Mouse (Mus musculus): Measurements from ENCODE around the gene Slc15a2. TPM values are rescaled to one million over a fixed set of nuclear protein-coding genes. Genes with fewer than 3 reads are reported as not detected.

Slc15a2 gene
- total RNA-seq, 1 experiment from 2014 or later, result 46.8 TPM

GRCm38 (mm10) chr16:36772996-36773395 lies 11.8 kb downstream of the Slc15a2 start:
- no peak for ATAC-seq (replicated peaks in 1 of 2; ENCODE audit: insufficient read depth in 1 of 2, low FRiP score in 2 of 2, low TSS enrichment in 1 of 2, low read depth in 1 of 2, poor library complexity in 2 of 2, severe bottlenecking in 2 of 2)

- ATAC-seq (replicated peaks in 1 of 2; ENCODE audit: insufficient read depth in 1 of 2, low FRiP score in 2 of 2, low TSS enrichment in 1 of 2, low read depth in 1 of 2, poor library complexity in 2 of 2, severe bottlenecking in 2 of 2), result no peak
Measured at GRCm38 (mm10) chr16:36771703-36772102, 13.1 kb downstream of the Slc15a2 start.

DNA sequence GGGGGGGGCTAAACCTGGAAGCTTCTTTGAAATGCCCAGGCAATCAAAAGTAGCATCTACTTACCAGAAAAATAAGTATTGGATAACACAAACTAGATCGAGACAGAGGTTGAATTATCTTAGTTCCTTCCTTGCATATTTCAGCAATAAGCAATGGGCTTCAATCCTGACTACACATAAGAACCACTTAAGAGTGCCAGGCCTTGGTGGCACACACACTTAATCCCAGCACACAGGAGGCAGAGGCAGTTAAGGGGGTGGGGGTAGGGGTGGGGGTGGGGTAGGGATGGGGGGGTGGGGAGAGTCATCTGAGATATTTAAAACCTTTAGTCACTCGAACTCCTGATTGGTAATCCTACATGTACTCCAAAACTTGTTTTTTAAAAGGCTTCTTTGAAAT lies 13.5 kb downstream of the Slc15a2 start:
- ATAC-seq (replicated peaks in 1 of 2; ENCODE audit: insufficient read depth in 1 of 2, low FRiP score in 2 of 2, low TSS enrichment in 1 of 2, low read depth in 1 of 2, poor library complexity in 2 of 2, severe bottlenecking in 2 of 2), result no peak

- ATAC-seq (replicated peaks in 1 of 2; ENCODE audit: insufficient read depth in 1 of 2, low FRiP score in 2 of 2, low TSS enrichment in 1 of 2, low read depth in 1 of 2, poor library complexity in 2 of 2, severe bottlenecking in 2 of 2), result no peak
Measured at GRCm38 (mm10) chr16:36770830-36771229, 13.9 kb downstream of the Slc15a2 start.

GRCm38 (mm10) chr16:36770191-36770771 lies 14.5 kb downstream of the Slc15a2 start:
- 0 out of 4 replicates have a peak, but pooled peaks of 1 of the 2 experiments have one; percentile 49 for ATAC-seq (replicated peaks in 1 of 2; ENCODE audit: insufficient read depth in 1 of 2, low FRiP score in 2 of 2, low TSS enrichment in 1 of 2, low read depth in 1 of 2, poor library complexity in 2 of 2, severe bottlenecking in 2 of 2)

DNA sequence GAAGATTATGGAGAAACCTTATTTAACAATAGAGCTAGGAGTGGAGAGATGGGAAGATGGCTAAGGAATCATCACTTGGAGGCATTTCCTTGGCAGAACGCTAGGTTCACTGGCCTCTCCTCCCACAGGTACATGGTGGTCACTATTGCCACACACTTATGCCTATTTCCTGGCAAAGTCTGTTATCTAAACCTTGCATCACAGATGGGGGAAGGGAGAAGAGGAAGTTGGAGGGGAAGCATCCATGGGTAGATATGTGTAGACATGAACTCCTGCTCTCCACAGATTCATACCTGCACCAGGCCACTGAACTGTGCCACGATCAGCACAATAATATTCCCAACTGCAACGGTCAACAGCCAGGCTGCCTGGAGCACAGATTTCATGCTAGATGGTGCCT lies 32.8 kb downstream of the Slc15a2 start:
- no peak for ATAC-seq (replicated peaks in 1 of 2; ENCODE audit: insufficient read depth in 1 of 2, low FRiP score in 2 of 2, low TSS enrichment in 1 of 2, low read depth in 1 of 2, poor library complexity in 2 of 2, severe bottlenecking in 2 of 2)

DNA sequence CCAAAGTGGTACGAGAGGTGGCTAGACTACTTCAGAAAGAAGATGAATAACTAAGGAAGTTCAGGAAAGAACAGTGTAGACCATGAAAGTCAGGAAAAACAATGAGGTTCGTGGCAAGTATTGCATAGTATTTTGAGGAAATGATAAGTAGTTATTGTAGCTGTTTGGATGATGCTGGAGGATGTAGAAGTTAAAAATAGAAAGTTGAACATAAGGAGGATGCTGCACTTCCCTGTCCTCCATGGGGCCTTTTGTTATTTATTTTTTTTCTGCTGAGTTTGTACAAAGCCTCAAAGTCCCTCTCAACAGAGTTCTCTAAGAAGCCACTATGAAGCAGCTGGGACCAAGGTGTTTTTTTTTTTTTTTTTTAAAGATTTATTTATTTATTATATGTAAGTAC lies 37.0 kb downstream of the Slc15a2 start:
- ATAC-seq (replicated peaks in 1 of 2; ENCODE audit: insufficient read depth in 1 of 2, low FRiP score in 2 of 2, low TSS enrichment in 1 of 2, low read depth in 1 of 2, poor library complexity in 2 of 2, severe bottlenecking in 2 of 2), result no peak

DNA sequence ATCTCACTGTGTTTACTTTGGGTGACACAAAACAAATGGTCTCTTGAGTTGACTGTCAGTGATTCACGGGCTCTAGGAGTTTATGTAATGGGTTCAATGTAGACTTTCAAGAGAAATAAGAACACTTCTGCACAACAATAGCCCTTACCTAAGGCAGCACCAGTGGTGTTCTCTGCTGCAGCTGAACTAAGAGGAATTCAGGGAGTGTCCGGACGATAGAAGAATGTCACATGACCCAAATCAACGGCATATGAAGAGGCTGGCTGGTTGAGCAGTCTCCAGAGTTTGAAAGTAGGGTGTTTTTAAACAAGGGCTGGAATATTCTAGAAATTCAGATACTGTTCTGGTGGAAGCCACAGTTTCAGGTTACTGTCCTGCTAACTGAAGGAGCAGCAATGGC lies 37.7 kb downstream of the Slc15a2 start:
- no peak for ATAC-seq (replicated peaks in 1 of 2; ENCODE audit: insufficient read depth in 1 of 2, low FRiP score in 2 of 2, low TSS enrichment in 1 of 2, low read depth in 1 of 2, poor library complexity in 2 of 2, severe bottlenecking in 2 of 2)

DNA sequence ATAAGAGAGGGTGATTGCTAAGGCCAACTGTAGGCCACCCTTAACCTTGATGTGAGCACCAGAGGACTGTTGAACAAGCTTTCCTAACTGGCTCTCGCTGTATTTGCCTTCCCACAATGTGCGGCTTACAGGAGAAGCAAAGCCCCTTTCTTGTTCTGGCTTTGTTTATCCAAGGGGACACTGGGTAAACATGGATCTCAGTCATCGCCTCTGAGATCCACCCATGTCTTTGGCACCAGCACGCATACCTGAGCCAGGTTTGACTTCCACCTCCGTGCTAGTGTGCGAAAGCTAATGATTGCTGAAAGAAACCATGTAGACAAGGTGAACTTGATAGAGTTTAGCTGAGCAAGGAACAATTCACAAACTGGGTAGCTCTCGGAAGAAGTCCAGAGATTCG lies 41.2 kb downstream of the Slc15a2 start:
- no peak for ATAC-seq (replicated peaks in 1 of 2; ENCODE audit: insufficient read depth in 1 of 2, low FRiP score in 2 of 2, low TSS enrichment in 1 of 2, low read depth in 1 of 2, poor library complexity in 2 of 2, severe bottlenecking in 2 of 2)

- ATAC-seq (replicated peaks in 1 of 2; ENCODE audit: insufficient read depth in 1 of 2, low FRiP score in 2 of 2, low TSS enrichment in 1 of 2, low read depth in 1 of 2, poor library complexity in 2 of 2, severe bottlenecking in 2 of 2), result no peak
Measured at GRCm38 (mm10) chr16:36739404-36739930, 45.3 kb downstream of the Slc15a2 start.

- no peak for ATAC-seq (replicated peaks in 1 of 2; ENCODE audit: insufficient read depth in 1 of 2, low FRiP score in 2 of 2, low TSS enrichment in 1 of 2, low read depth in 1 of 2, poor library complexity in 2 of 2, severe bottlenecking in 2 of 2)
Measured at GRCm38 (mm10) chr16:36735421-36735820, 49.3 kb downstream of the Slc15a2 start.

GRCm38 (mm10) chr16:36733827-36734226 lies 50.9 kb downstream of the Slc15a2 start:
- no peak for ATAC-seq (replicated peaks in 1 of 2; ENCODE audit: insufficient read depth in 1 of 2, low FRiP score in 2 of 2, low TSS enrichment in 1 of 2, low read depth in 1 of 2, poor library complexity in 2 of 2, severe bottlenecking in 2 of 2)

DNA sequence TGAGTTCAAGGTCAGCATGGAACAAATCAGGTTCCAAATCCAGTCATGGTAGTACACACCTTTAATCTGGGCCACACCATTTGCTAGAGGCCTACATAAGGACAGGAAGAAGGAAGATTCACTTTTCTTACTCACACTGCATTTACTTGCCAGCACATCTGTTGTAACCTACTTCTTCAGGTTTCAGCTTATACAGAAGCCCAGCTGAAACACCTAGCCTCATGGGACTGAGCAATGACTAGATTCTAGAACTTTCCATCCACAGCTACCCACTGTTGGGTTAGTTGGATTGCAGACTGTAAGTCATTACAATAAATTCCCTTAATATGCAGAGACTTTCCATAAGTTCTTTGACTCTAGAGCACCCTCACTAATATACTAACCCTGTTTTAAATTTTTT lies 52.2 kb downstream of the Slc15a2 start:
- no peak for ATAC-seq (replicated peaks in 1 of 2; ENCODE audit: insufficient read depth in 1 of 2, low FRiP score in 2 of 2, low TSS enrichment in 1 of 2, low read depth in 1 of 2, poor library complexity in 2 of 2, severe bottlenecking in 2 of 2)

- ATAC-seq (replicated peaks in 1 of 2; ENCODE audit: insufficient read depth in 1 of 2, low FRiP score in 2 of 2, low TSS enrichment in 1 of 2, low read depth in 1 of 2, poor library complexity in 2 of 2, severe bottlenecking in 2 of 2), result no peak
Measured at GRCm38 (mm10) chr16:36728959-36729358, 55.8 kb downstream of the Slc15a2 start.

DNA sequence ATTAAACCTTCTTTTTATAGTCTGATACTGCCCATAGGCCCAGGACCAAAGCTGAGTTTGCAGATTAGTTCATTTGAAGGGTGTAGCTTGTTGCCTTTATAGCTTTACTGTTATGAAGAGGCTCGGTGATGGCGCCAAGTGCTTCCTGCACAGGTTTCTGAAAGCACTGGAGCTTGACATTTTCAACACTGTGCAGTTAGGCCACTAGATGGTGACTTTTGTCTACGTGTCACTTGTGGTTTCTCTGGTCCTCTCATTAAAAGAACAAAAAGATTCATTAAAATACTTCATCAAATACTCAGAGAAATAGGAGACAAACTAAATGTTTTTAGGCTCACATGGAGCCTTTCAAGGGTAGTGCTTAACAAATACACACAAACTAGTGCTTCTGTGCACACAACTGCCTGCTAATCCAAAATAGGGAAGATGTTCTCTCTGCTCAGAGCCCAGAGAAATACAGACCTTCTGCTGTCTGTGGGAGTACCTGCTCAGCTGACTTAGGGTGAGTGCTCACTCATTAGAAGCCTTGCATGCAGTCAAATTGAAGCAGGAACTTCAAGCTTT lies 60.8 kb downstream of the Slc15a2 start:
- no peak for ATAC-seq (replicated peaks in 1 of 2; ENCODE audit: insufficient read depth in 1 of 2, low FRiP score in 2 of 2, low TSS enrichment in 1 of 2, low read depth in 1 of 2, poor library complexity in 2 of 2, severe bottlenecking in 2 of 2)

- ATAC-seq (replicated peaks in 1 of 2; ENCODE audit: insufficient read depth in 1 of 2, low FRiP score in 2 of 2, low TSS enrichment in 1 of 2, low read depth in 1 of 2, poor library complexity in 2 of 2, severe bottlenecking in 2 of 2), result no peak
Measured at GRCm38 (mm10) chr16:36722739-36723138, 62.0 kb downstream of the Slc15a2 start.

DNA sequence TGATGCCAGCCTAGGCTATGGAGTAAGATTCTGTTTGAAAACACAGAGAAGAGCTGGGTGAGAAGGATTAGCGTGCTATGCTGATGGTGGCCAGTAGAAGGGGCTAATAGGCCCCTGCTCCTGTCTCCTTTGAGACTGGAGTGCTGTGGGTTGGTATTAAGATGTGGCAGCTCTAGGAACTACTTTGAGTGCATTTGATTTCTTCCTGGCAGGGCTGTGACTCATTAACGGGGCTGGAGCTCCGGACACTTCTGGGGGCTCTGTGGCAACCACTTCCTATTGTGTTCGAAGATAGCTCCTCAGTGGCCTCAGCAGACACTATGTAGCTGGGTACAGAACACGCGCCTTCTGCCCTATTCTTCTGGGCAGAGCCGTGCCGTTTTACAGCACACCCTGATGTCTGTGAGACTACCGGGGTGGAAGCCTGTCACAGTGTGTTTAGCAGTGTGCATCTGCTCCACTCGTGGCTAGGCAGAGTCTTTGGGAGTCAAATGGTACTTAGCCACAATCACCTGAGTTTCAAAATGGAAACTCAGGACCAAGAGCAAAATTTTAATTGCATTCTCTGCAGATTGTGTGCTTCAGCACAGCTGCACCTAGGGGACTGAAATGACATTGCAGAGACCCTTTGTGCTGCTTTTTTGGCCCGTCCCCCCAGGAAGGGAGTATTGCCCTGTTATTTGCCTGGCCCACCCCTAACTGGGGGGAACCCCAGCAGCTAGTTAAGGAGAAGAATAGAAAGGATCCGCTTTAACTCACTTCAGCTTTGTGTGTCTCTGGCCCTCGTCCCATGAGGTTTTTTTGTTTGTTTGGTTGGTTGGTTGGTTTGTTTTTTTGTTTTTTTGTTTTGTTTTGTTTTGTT lies 64.3 kb downstream of the Slc15a2 start:
- peak; percentile 66 to 70 for ATAC-seq (replicated peaks in 1 of 2; ENCODE audit: insufficient read depth in 1 of 2, low FRiP score in 2 of 2, low TSS enrichment in 1 of 2, low read depth in 1 of 2, poor library complexity in 2 of 2, severe bottlenecking in 2 of 2)

DNA sequence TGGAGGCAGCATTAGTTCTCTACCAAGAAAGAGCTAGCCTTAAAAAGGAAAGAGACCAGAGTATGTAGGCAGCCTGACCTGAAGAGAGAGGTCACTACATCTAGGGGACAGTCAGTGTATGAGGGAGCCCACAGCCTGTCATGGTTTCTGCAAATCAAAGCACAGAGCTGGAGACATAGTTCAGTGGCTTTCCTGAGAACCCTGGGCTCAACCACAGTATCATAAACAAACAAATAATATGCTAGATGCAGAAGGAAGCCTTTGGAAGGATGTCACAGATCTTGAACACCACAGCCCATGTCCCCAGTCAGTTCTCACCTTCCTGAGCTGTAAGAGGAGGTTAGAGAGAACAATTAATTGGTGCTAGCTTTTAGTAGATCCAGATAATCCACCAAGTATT lies 66.1 kb downstream of the Slc15a2 start:
- no peak for ATAC-seq (replicated peaks in 1 of 2; ENCODE audit: insufficient read depth in 1 of 2, low FRiP score in 2 of 2, low TSS enrichment in 1 of 2, low read depth in 1 of 2, poor library complexity in 2 of 2, severe bottlenecking in 2 of 2)

Data from hematopoietic stem cell, adult 5-6 weeks (primary cell).